8 mouse cellular contexts compared by ENCODE assay signal in the genomic region with DNA sequence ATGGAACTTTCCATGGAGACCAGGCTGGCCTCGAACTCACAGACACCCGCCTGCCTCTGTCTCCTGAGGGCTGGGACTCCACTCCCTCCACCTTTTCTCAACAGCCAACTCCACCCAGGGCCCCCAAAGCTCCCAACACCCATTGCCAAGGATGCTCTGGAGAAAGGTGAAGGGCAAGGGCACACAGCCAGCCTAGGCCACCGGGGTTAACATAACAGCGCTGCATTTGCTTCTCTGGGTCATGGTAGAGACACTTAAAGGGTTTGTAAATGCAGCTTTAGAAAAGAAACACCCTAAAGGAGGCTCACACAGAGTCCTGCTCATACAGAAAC.
DNase-seq lines count a peak whose midpoint lies in the region; ATAC-seq and TF ChIP-seq lines count a peak whose summit lies in the region.

No protein-coding gene starts in this region.

- no peaks in the 10 kb centered on the region for H3K27me3 ChIP-seq in heart, embryonic 11.5 days (ENCODE audit: control insufficient read depth, insufficient read depth, low read length)
- H3K27me3 ChIP-seq in ES-Bruce4 (ENCODE audit: control insufficient read depth, insufficient read depth, low read length, poor library complexity, severe bottlenecking), result no peaks in the 10 kb centered on the region
- H3K27me3 ChIP-seq in forebrain, embryonic 12.5 days, result no peaks in the 10 kb centered on the region
- H3K27me3 ChIP-seq in liver, embryonic 12.5 days (replicated peaks), result no peaks in the 10 kb centered on the region

- TF ChIP-seq EP300 in ES-Bruce4 (IDR thresholded peaks at IDR 0.05; ENCODE audit: insufficient read depth, low read depth, low read length), result peak; percentile 55; the same call in 1 of the 2 replicates

- ATAC-seq in heart, embryonic 11.5 days (replicated peaks; ENCODE audit: insufficient number of reproducible peaks, low FRiP score, low TSS enrichment), result no peak
- no peak for ATAC-seq in forebrain, embryonic 12.5 days (ENCODE audit: low FRiP score)
- no peak for ATAC-seq in liver, embryonic 12.5 days
- ATAC-seq in erythroid progenitor cell, adult 5-6 weeks (replicated peaks; ENCODE audit: low FRiP score, poor library complexity, severe bottlenecking), result no peak

- H3K4me2 ChIP-seq in heart, embryonic 11.5 days, result no peak overlapping the region
- H3K4me2 ChIP-seq in forebrain, embryonic 12.5 days, result 0 out of 2 replicates have a peak overlapping the region, but pooled peaks have one; percentile 0
- no peak overlapping the region for H3K4me2 ChIP-seq in liver, embryonic 12.5 days

- no peak for TF ChIP-seq POLR2A in ES-Bruce4 (IDR thresholded peaks at IDR 0.05; ENCODE audit: insufficient read depth, low read length)

- H3K9ac ChIP-seq in heart, embryonic 11.5 days (ENCODE audit: low read depth, low read length), result no peak overlapping the region
- H3K9ac ChIP-seq in ES-Bruce4 (ENCODE audit: low read depth, poor library complexity, severe bottlenecking), result peak overlapping the region; percentile 5; the same call in 1 of the 2 replicates
- no peak overlapping the region for H3K9ac ChIP-seq in forebrain, embryonic 12.5 days
- no peak overlapping the region for H3K9ac ChIP-seq in liver, embryonic 12.5 days

- intact Hi-C loops in heart, postnatal 25 days (cut with DNase I), result no loop called here

- WGBS in heart, embryonic 11.5 days (ENCODE audit: insufficient replicate concordance), result 80% methylated on average over 4 of the region's 4 CpGs
- WGBS in forebrain, embryonic 12.5 days, result 75% methylated on average over 4 of the region's 4 CpGs
- 79% methylated on average over 4 of the region's 4 CpGs for WGBS in liver, embryonic 12.5 days (ENCODE audit: insufficient replicate concordance)

- no peak for TF ChIP-seq CTCF in ES-Bruce4 (IDR thresholded peaks at IDR 0.05; ENCODE audit: low read depth, low read length)

- no peak overlapping the region for H3K4me3 ChIP-seq in heart, embryonic 11.5 days (ENCODE audit: low read depth, low read length)
- no peak overlapping the region for H3K4me3 ChIP-seq in ES-Bruce4 (ENCODE audit: low read depth, low read length)
- no peak overlapping the region for H3K4me3 ChIP-seq in forebrain, embryonic 12.5 days (replicated peaks)
- no peak overlapping the region for H3K4me3 ChIP-seq in liver, embryonic 12.5 days

- H3K9me3 ChIP-seq in heart, embryonic 11.5 days (replicated peaks; ENCODE audit: control insufficient read depth, low read length), result no peaks in the 10 kb centered on the region
- peaks cover 5% of the 10 kb centered on the region; the same call in 1 of the 2 replicates for H3K9me3 ChIP-seq in ES-Bruce4 (replicated peaks; ENCODE audit: control insufficient read depth, insufficient read depth, low read length, poor library complexity, severe bottlenecking)
- peaks cover 4% of the 10 kb centered on the region; the same call in 1 of the 2 replicates for H3K9me3 ChIP-seq in forebrain, embryonic 12.5 days
- H3K9me3 ChIP-seq in liver, embryonic 12.5 days (replicated peaks), result 0 out of 2 replicates have a peak, but pooled peaks cover 4% of the 10 kb centered on the region

- peaks cover 13% of the 10 kb centered on the region; the same call in 1 of the 2 replicates for H3K36me3 ChIP-seq in heart, embryonic 11.5 days (ENCODE audit: control insufficient read depth, insufficient read depth, low read length)
- H3K36me3 ChIP-seq in ES-Bruce4 (ENCODE audit: control insufficient read depth, insufficient read depth, low read length, poor library complexity, severe bottlenecking), result peaks cover 6% of the 10 kb centered on the region; the same call in 1 of the 2 replicates
- no peaks in the 10 kb centered on the region; the same call in 1 of the 2 replicates for H3K36me3 ChIP-seq in forebrain, embryonic 12.5 days (replicated peaks)
- peaks cover 31% of the 10 kb centered on the region for H3K36me3 ChIP-seq in liver, embryonic 12.5 days

- H3K4me1 ChIP-seq in heart, embryonic 11.5 days (ENCODE audit: control insufficient read depth, insufficient read depth, low read length), result peaks cover 7% of the 10 kb centered on the region; the same call in 1 of the 2 replicates
- H3K4me1 ChIP-seq in ES-Bruce4 (ENCODE audit: control insufficient read depth, insufficient read depth, low read length), result peaks cover 12% of the 10 kb centered on the region
- H3K4me1 ChIP-seq in forebrain, embryonic 12.5 days, result peaks cover 22% of the 10 kb centered on the region
- peaks cover 19% of the 10 kb centered on the region for H3K4me1 ChIP-seq in liver, embryonic 12.5 days

- no peak for DNase-seq in heart, postnatal 25 days (ENCODE audit: low spot score)
- DNase-seq in ovary, postnatal 36 days (ENCODE audit: low spot score), result no peak
- no peak for DNase-seq in ovary, postnatal 10 days (ENCODE audit: low spot score)

- H3K27ac ChIP-seq in heart, embryonic 11.5 days (ENCODE audit: low read depth, low read length), result peak overlapping the region; percentile 31
- peak overlapping the region; percentile 96 for H3K27ac ChIP-seq in ES-Bruce4 (ENCODE audit: insufficient read depth, low read length)
- peak overlapping the region; percentile 88 for H3K27ac ChIP-seq in forebrain, embryonic 12.5 days
- H3K27ac ChIP-seq in liver, embryonic 12.5 days, result 0 out of 2 replicates have a peak overlapping the region, but pooled peaks have one; percentile 57

Comparison
In these comparisons a context has a peak if more than half of its experiments do, and no peak if none do; other contexts are left out.
1. H3K27ac ChIP-seq: peak in every context shown above with its lines; median percentile 96 in ES-Bruce4; 88 in forebrain, embryonic 12.5 days; 57 in liver, embryonic 12.5 days; 31 in heart, embryonic 11.5 days.